Mouse (Mus musculus) myocyte (in vitro differentiated cells): ENCODE results near the gene Smurf1. TPM values are rescaled to one million over a fixed set of nuclear protein-coding genes. Genes with fewer than 3 reads are reported as not detected.

ENCODE experiments used
- H3K27me3 ChIP-seq: one replicate; pipeline ENCODE4 v1.6.1; 2011; ENCODE audit not compliant: control insufficient read depth, insufficient read depth, insufficient read length
- H3K36me3 ChIP-seq: one replicate; pipeline ENCODE4 v1.6.1; 2011; ENCODE audit not compliant: control insufficient read depth, insufficient read depth
- H3K4me2 ChIP-seq: one replicate; pipeline ENCODE4 v1.6.1; 2011; ENCODE audit warnings: low read depth, control low read depth
- H3K4me3 ChIP-seq: one replicate; pipeline ENCODE4 v1.5.1; 2011; ENCODE audit warnings: mild to moderate bottlenecking, control low read depth, moderate library complexity
- H3K79me2 ChIP-seq: one replicate; pipeline ENCODE4 v1.6.1; 2011; ENCODE audit not compliant: control insufficient read depth, insufficient read depth
- H3ac ChIP-seq: one replicate; pipeline ENCODE4 v1.6.1; 2011; ENCODE audit not compliant: control insufficient read depth, insufficient read length
- CEBPB ChIP-seq: IDR thresholded peaks from 2 replicates; pipeline ENCODE4 v1.6.1; 2011; ENCODE audit warnings: mild to moderate bottlenecking, moderate library complexity; ENCODE audit not compliant: poor library complexity, insufficient read depth, severe bottlenecking
- E2F4 ChIP-seq: IDR thresholded peaks from one replicate; pipeline ENCODE4 v1.6.1; 2011; ENCODE audit warnings: mild to moderate bottlenecking, control low read depth, moderate library complexity; ENCODE audit not compliant: insufficient read depth
- MAX ChIP-seq: IDR thresholded peaks from one replicate; pipeline ENCODE4 v1.6.1; 2011; ENCODE audit warnings: low read depth, mild to moderate bottlenecking, control low read depth
- MYOD1 ChIP-seq, 3 experiments: IDR thresholded peaks; one replicate each; pipeline ENCODE4 v1.6.1; 2011; ENCODE audit warnings: control low read depth in 2 of 3, low read depth in 2 of 3, mild to moderate bottlenecking in 2 of 3, moderate library complexity in 1 of 3; ENCODE audit not compliant: insufficient read length in 2 of 3, control insufficient read depth in 1 of 3
- MYOG ChIP-seq, 3 experiments: IDR thresholded peaks; one replicate each; pipeline ENCODE4 v1.6.1; 2011; ENCODE audit warnings: control low read depth in 2 of 3, low read depth in 2 of 3, mild to moderate bottlenecking in 2 of 3; ENCODE audit not compliant: insufficient read length in 2 of 3, control insufficient read depth in 1 of 3, insufficient read depth in 1 of 3
- POLR2A ChIP-seq: IDR thresholded peaks from one replicate; pipeline ENCODE4 v1.6.1; 2011; ENCODE audit warnings: low read depth, mild to moderate bottlenecking, control low read depth, moderate library complexity; ENCODE audit not compliant: insufficient read length
- POLR2AphosphoS2 ChIP-seq: IDR thresholded peaks from one replicate; pipeline ENCODE4 v1.6.1; 2011; ENCODE audit warnings: low read depth, control low read depth; ENCODE audit not compliant: insufficient read length
- REST ChIP-seq: IDR thresholded peaks from one replicate; pipeline ENCODE4 v1.6.1; 2011; ENCODE audit warnings: mild to moderate bottlenecking, control low read depth, moderate library complexity; ENCODE audit not compliant: insufficient read depth, insufficient read length
- SRF ChIP-seq: IDR thresholded peaks from one replicate; pipeline ENCODE4 v1.6.1; 2011; ENCODE audit warnings: low read depth; ENCODE audit not compliant: control insufficient read depth, insufficient read length
- TCF12 ChIP-seq: IDR thresholded peaks from one replicate; pipeline ENCODE4 v1.6.1; 2011; ENCODE audit warnings: mild to moderate bottlenecking, control low read depth; ENCODE audit not compliant: poor library complexity, insufficient read depth, severe bottlenecking
- TCF3 ChIP-seq: IDR thresholded peaks from one replicate; pipeline ENCODE4 v1.6.1; 2011; ENCODE audit warnings: low read depth, control low read depth; ENCODE audit not compliant: insufficient read length
- USF1 ChIP-seq: IDR thresholded peaks from one replicate; pipeline ENCODE4 v1.6.1; 2011; ENCODE audit warnings: low read depth, mild to moderate bottlenecking, control low read depth, moderate library complexity
- polyA plus RNA-seq: library from polyadenylated mRNA; unstranded; fragments of >200 nt; fragmentation: generic; extraction: Trizol; gene quantifications from one replicate; pipeline ENCODE4 v1.2.1, GENCODE M21; 2012; ENCODE audit warnings: missing spikeins

The Smurf1 gene
- polyA plus RNA-seq, 1 experiment: 32.9 TPM

GRCm38 (mm10) chr5:144904356-144905134 lies 61.1 kb downstream of the Smurf1 start:
- H3K36me3 ChIP-seq: no peaks in the 10 kb centered on the region
- H3K27me3 ChIP-seq: no peaks in the 10 kb centered on the region
- TF ChIP-seq MYOG (IDR thresholded peaks at IDR 0.05; ENCODE audit: control insufficient read depth in 1 of 3, insufficient read depth in 1 of 3, insufficient read length in 2 of 3, low read depth in 2 of 3) (no peak), TCF3 (no peak), REST (no peak), USF1 (no peak), POLR2A (no peak)
- H3K4me3 ChIP-seq: no peak overlapping the region
- H3K4me2 ChIP-seq: peak overlapping the region; percentile 44
- H3K79me2 ChIP-seq: peaks cover 68% of the 10 kb centered on the region
- no peak overlapping the region for H3ac ChIP-seq

- TF ChIP-seq CEBPB: no peak
- TF ChIP-seq USF1: no peak
- TF ChIP-seq TCF12: no peak
- TF ChIP-seq MYOG (IDR thresholded peaks at IDR 0.05; ENCODE audit: control insufficient read depth in 1 of 3, insufficient read depth in 1 of 3, insufficient read length in 2 of 3, low read depth in 2 of 3): no peak
- TF ChIP-seq SRF: no peak
- TF ChIP-seq POLR2A: no peak
- H3K4me2 ChIP-seq: no peak overlapping the region
Observed at GRCm38 (mm10) chr5:144901791-144902190, 63.9 kb downstream of the Smurf1 start.

GRCm38 (mm10) chr5:144901035-144901434 lies 64.6 kb downstream of the Smurf1 start:
- no peak overlapping the region for H3K4me2 ChIP-seq

More at GRCm38 (mm10) chr5:144901791-144902190, 63.9 kb downstream of the Smurf1 start:
- peaks cover under 1% of the 10 kb centered on the region for H3K36me3 ChIP-seq
- H3ac ChIP-seq: no peak overlapping the region
- no peak overlapping the region for H3K4me3 ChIP-seq
- peaks cover 41% of the 10 kb centered on the region for H3K79me2 ChIP-seq
- H3K27me3 ChIP-seq: no peaks in the 10 kb centered on the region

GRCm38 (mm10) chr5:144898448-144899052 lies 67.1 kb downstream of the Smurf1 start:
- peak overlapping the region; percentile 76 for H3K4me2 ChIP-seq
- peaks cover 18% of the 10 kb centered on the region for H3K79me2 ChIP-seq
- no peak for TF ChIP-seq E2F4
- TF ChIP-seq MYOD1 (IDR thresholded peaks at IDR 0.05; ENCODE audit: control insufficient read depth in 1 of 3, insufficient read length in 2 of 3, low read depth in 2 of 3): peak in 2 of 3 experiments; percentile 64 to 82
- TF ChIP-seq TCF3: peak; percentile 3
- peak; percentile 75 for TF ChIP-seq MAX
- peak in 2 of 3 experiments; percentile 49 to 89 for TF ChIP-seq MYOG (IDR thresholded peaks at IDR 0.05; ENCODE audit: control insufficient read depth in 1 of 3, insufficient read depth in 1 of 3, insufficient read length in 2 of 3, low read depth in 2 of 3)
- no peak for TF ChIP-seq REST
- TF ChIP-seq TCF12: no peak
- TF ChIP-seq CEBPB: peak; percentile 79
- TF ChIP-seq SRF: no peak
- H3ac ChIP-seq: no peak overlapping the region
- no peaks in the 10 kb centered on the region for H3K27me3 ChIP-seq
- no peak overlapping the region for H3K4me3 ChIP-seq
- peaks cover 18% of the 10 kb centered on the region for H3K36me3 ChIP-seq

More at GRCm38 (mm10) chr5:144901035-144901434, 64.6 kb downstream of the Smurf1 start:
- H3K4me3 ChIP-seq: no peak overlapping the region
- no peak for TF ChIP-seq E2F4
- TF ChIP-seq REST: no peak
- TF ChIP-seq POLR2AphosphoS2: no peak
- TF ChIP-seq CEBPB: no peak
- TF ChIP-seq TCF12: no peak
- TF ChIP-seq TCF3: no peak
- TF ChIP-seq MYOD1 (IDR thresholded peaks at IDR 0.05; ENCODE audit: control insufficient read depth in 1 of 3, insufficient read length in 2 of 3, low read depth in 2 of 3): no peak
- no peak for TF ChIP-seq POLR2A
- TF ChIP-seq SRF: no peak
- peaks cover 34% of the 10 kb centered on the region for H3K79me2 ChIP-seq
- H3K36me3 ChIP-seq: peaks cover 8% of the 10 kb centered on the region
- H3K27me3 ChIP-seq: no peaks in the 10 kb centered on the region
- no peak overlapping the region for H3ac ChIP-seq

- peak overlapping the region; percentile 76 for H3K4me2 ChIP-seq
- peaks cover 11% of the 10 kb centered on the region for H3K79me2 ChIP-seq
Observed at GRCm38 (mm10) chr5:144897881-144898280, 67.8 kb downstream of the Smurf1 start.

More at GRCm38 (mm10) chr5:144897881-144898280, 67.8 kb downstream of the Smurf1 start:
- no peaks in the 10 kb centered on the region for H3K27me3 ChIP-seq
- no peak for TF ChIP-seq TCF3
- TF ChIP-seq SRF: no peak
- TF ChIP-seq USF1: no peak
- no peak for TF ChIP-seq MAX
- TF ChIP-seq MYOG (IDR thresholded peaks at IDR 0.05; ENCODE audit: control insufficient read depth in 1 of 3, insufficient read depth in 1 of 3, insufficient read length in 2 of 3, low read depth in 2 of 3): peak in 1 of 3 experiments; percentile 84
- peak; percentile 9 for TF ChIP-seq TCF12
- peak in 2 of 3 experiments; percentile 74 to 82 for TF ChIP-seq MYOD1 (IDR thresholded peaks at IDR 0.05; ENCODE audit: control insufficient read depth in 1 of 3, insufficient read length in 2 of 3, low read depth in 2 of 3)
- H3K4me3 ChIP-seq: no peak overlapping the region
- peaks cover 21% of the 10 kb centered on the region for H3K36me3 ChIP-seq
- no peak overlapping the region for H3ac ChIP-seq
